ENCODE assay signal across 8 mouse cellular contexts in the genomic region with DNA sequence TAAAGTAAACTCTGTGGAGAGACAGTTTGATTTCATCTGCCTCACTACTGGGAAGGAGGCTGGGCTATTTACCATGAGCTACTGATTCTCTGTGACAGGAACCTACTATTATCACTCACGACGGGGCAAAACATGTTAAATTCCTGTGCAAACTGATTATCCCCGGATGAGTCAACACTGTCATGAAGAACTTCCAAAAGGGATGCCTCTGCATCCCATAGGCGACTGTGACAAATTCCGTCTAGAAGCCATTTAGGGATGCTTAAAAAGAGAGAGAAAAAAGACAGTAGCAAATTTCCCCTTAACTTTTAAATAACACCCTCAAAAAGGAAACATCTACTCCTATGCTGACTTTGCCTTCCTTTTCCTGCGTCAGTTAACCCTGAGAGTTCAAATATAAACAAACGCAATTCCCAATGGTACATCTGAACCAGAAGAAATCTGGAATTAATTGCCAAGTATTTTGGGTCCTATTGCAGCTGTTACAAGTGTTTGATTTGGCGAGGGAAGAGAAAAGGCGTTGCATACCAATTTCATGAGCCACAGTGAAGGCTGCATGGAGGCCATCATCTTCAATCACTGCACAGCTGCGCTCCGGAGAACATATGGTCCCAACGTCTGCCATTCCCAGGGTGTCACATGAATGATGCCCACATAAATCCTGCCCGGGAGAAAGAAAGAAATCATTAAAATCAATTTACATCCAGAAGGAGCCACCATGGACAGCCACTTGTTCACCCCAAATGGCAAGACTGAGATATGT. TPM values are rescaled to one million over a fixed set of nuclear protein-coding genes. Genes with fewer than 3 reads are reported as not detected.
DNase-seq lines count a peak whose midpoint lies in the region; ATAC-seq and TF ChIP-seq lines count a peak whose summit lies in the region.

No protein-coding gene starts in this region.

- TF ChIP-seq CTCF in kidney, adult 2 months (conservative IDR thresholded peaks at IDR 0.05; ENCODE audit: insufficient read depth, insufficient read length, low read depth, low read length) = no peak
- no peak for TF ChIP-seq CTCF in cerebellum, adult 2 months (IDR thresholded peaks at IDR 0.05; ENCODE audit: borderline replicate concordance, insufficient read depth, low read depth, low read length)

- 73% methylated on average over 13 of the region's 13 CpGs for WGBS in kidney, adult 2 months
- 61% methylated on average over 13 of the region's 13 CpGs for WGBS in kidney, embryonic 16.5 days
- 39% methylated on average over 13 of the region's 13 CpGs for WGBS in neural tube, embryonic 11.5 days
- WGBS in cerebellum, adult 2 months = 25% methylated on average over 13 of the region's 13 CpGs

- no peak overlapping the region for H3K9ac ChIP-seq in kidney, embryonic 16.5 days (replicated peaks; ENCODE audit: low read length)
- no peak overlapping the region for H3K9ac ChIP-seq in neural tube, embryonic 11.5 days (ENCODE audit: low read length)

- H3K36me3 ChIP-seq in kidney, adult 2 months (ENCODE audit: control insufficient read depth, insufficient read depth, low read length) = no peaks in the 10 kb centered on the region
- no peaks in the 10 kb centered on the region for H3K36me3 ChIP-seq in kidney, embryonic 16.5 days (ENCODE audit: insufficient read depth, low read length)
- H3K36me3 ChIP-seq in neural tube, embryonic 11.5 days (ENCODE audit: control insufficient read depth, insufficient read depth, low read length) = no peaks in the 10 kb centered on the region

- H3K27ac ChIP-seq in kidney, adult 2 months (ENCODE audit: insufficient read depth, low read depth, low read length) = no peak overlapping the region
- no peak overlapping the region for H3K27ac ChIP-seq in kidney, embryonic 16.5 days (ENCODE audit: low read length)
- no peak overlapping the region for H3K27ac ChIP-seq in neural tube, embryonic 11.5 days (ENCODE audit: low read depth, low read length)
- H3K27ac ChIP-seq in cerebellum, adult 2 months (ENCODE audit: insufficient read depth, low read length) = no peak overlapping the region

- no peaks in the 10 kb centered on the region for H3K9me3 ChIP-seq in kidney, embryonic 16.5 days (ENCODE audit: low read length)
- H3K9me3 ChIP-seq in neural tube, embryonic 11.5 days (ENCODE audit: control insufficient read depth, low read length) = no peaks in the 10 kb centered on the region

- peaks cover 1% of the 10 kb centered on the region; the same call in 1 of the 2 replicates for H3K27me3 ChIP-seq in kidney, adult 2 months (replicated peaks; ENCODE audit: control insufficient read depth, insufficient read depth, low read length)
- no peaks in the 10 kb centered on the region for H3K27me3 ChIP-seq in kidney, embryonic 16.5 days (ENCODE audit: insufficient read depth, low read length)
- H3K27me3 ChIP-seq in neural tube, embryonic 11.5 days (ENCODE audit: control insufficient read depth, insufficient read depth, low read length) = no peaks in the 10 kb centered on the region
- no peaks in the 10 kb centered on the region for H3K27me3 ChIP-seq in cerebellum, adult 2 months (ENCODE audit: control insufficient read depth, insufficient read depth, low read length)

- DNase-seq in kidney, adult 2 months = peak; percentile 30
- DNase-seq in frontal cortex, adult 2 months (ENCODE audit: extremely low spot score in 1 of 2, low spot score in 1 of 2) = peak; percentile 40 to 74
- DNase-seq in left cerebral cortex, adult 18-20 months (ENCODE audit: low spot score in 2 of 2) = peak; percentile 66
- DNase-seq in neural tube, embryonic 11.5 days (ENCODE audit: low spot score) = peak; percentile 64
- DNase-seq in cerebellum, adult 2 months = no peak
- no peak for DNase-seq in thymus, postnatal 14 days

- H3K4me3 ChIP-seq in kidney, adult 2 months (ENCODE audit: insufficient read depth, low read depth, low read length) = no peak overlapping the region
- no peak overlapping the region for H3K4me3 ChIP-seq in kidney, embryonic 16.5 days (ENCODE audit: low read length)
- H3K4me3 ChIP-seq in neural tube, embryonic 11.5 days (ENCODE audit: low read depth, low read length) = no peak overlapping the region
- no peak overlapping the region for H3K4me3 ChIP-seq in cerebellum, adult 2 months (replicated peaks; ENCODE audit: insufficient read depth, low read depth, low read length)

- ATAC-seq in kidney, embryonic 16.5 days (ENCODE audit: low FRiP score, low TSS enrichment) = no peak
- peak; percentile 93 for ATAC-seq in neural tube, embryonic 11.5 days (ENCODE audit: insufficient read depth, low FRiP score, low TSS enrichment)
- no peak for ATAC-seq in inflammation-experienced regulatory T-cells, adult 6 months

- no peak for TF ChIP-seq POLR2A in kidney, adult 2 months (IDR thresholded peaks at IDR 0.05; ENCODE audit: low read depth, low read length)
- TF ChIP-seq POLR2A in cerebellum, adult 2 months (IDR thresholded peaks at IDR 0.05; ENCODE audit: borderline replicate concordance, insufficient read depth, low read length) = no peak

- no peak overlapping the region for H3K4me2 ChIP-seq in kidney, embryonic 16.5 days (replicated peaks; ENCODE audit: low read depth, low read length)
- H3K4me2 ChIP-seq in neural tube, embryonic 11.5 days (ENCODE audit: low read depth) = no peak overlapping the region

- H3K4me1 ChIP-seq in kidney, adult 2 months (ENCODE audit: control insufficient read depth, insufficient read depth, low read length) = no peaks in the 10 kb centered on the region
- no peaks in the 10 kb centered on the region for H3K4me1 ChIP-seq in kidney, embryonic 16.5 days (ENCODE audit: insufficient read depth, low read length)
- H3K4me1 ChIP-seq in neural tube, embryonic 11.5 days (ENCODE audit: control insufficient read depth, insufficient read depth, low read length) = no peaks in the 10 kb centered on the region
- H3K4me1 ChIP-seq in cerebellum, adult 2 months (ENCODE audit: control insufficient read depth, insufficient read depth, low read length) = no peaks in the 10 kb centered on the region

RNA-seq across cellular contexts. Expression of a gene that starts 14.2 kb away (rescaled TPM):
- polyA plus RNA-seq in kidney, adult 2 months (2012; rRNA removed) = 5.7 and 5.9 TPM in 2 replicates
- 5.9 TPM in 2 replicates for polyA plus RNA-seq in kidney, embryonic 16.5 days (2015; fragmentation: Nextera tagmentation; extraction: Ambion mirVana)
- polyA plus RNA-seq in frontal cortex, adult 2 months (2012; rRNA removed) = 1.7 and 1.9 TPM in 2 replicates
- total RNA-seq in left cerebral cortex, adult 18-20 months (2021) = under 1 TPM; 0.75 to 0.79 TPM
- polyA plus RNA-seq in neural tube, embryonic 11.5 days (2014; fragmentation: Nextera tagmentation; extraction: Ambion mirVana) = 1.8 and 2.1 TPM in 2 replicates
- 1.0 and 1.2 TPM in 2 replicates for polyA plus RNA-seq in cerebellum, adult 2 months (2012; rRNA removed)
- under 1 TPM in 2 of 3 experiments, not detected in 1; 0.03 to 0.04 TPM for polyA plus RNA-seq in inflammation-experienced regulatory T-cells, adult 6 months (2017; shearing (Covaris generic))

Comparison
In these comparisons a context has a peak if more than half of its experiments do, and no peak if none do; other contexts are left out.
1. DNase-seq: peak in kidney, adult 2 months (single experiment), frontal cortex, adult 2 months (2 of 2), left cerebral cortex, adult 18-20 months (2 of 2) and neural tube, embryonic 11.5 days (single experiment); none in cerebellum, adult 2 months (0 of 2) and thymus, postnatal 14 days (single experiment).